Mouse (Mus musculus) kidney, adult 8-10 months (tissue): Measurements from ENCODE around the gene Dock11.

Experiments
- DNase-seq, 2 experiments: peaks; one replicate each; pipeline ENCODE4 v3.0.0; 2022

The Dock11 gene

GRCm38 (mm10) chrX:36111622-36112421 is 223.2 kb downstream of the Dock11 start, which contains the start of gene Il13ra1:
Gene Il13ra1, plus strand, starts transcription at chrX:36112110.
- DNase-seq, result peak; percentile 54 to 62

GRCm38 (mm10) chrX:36112422-36112750 is 223.8 kb downstream of the Dock11 start:
- DNase-seq, result peak in 1 of 2 experiments; percentile 7

- no peak for DNase-seq
Observed at GRCm38 (mm10) chrX:36115171-36115570, 226.5 kb downstream of the Dock11 start.
